Mouse (Mus musculus): ENCODE data around the gene Nkain4. TPM values are rescaled to one million over a fixed set of nuclear protein-coding genes. Genes with fewer than 3 reads are reported as not detected.
A peak's percentile ranks its signal among the peaks of the same experiment; 100 is the strongest.

Nkain4 gene
- polyA plus RNA-seq, 1 experiment from 2014 or later, result 138 TPM

DNA sequence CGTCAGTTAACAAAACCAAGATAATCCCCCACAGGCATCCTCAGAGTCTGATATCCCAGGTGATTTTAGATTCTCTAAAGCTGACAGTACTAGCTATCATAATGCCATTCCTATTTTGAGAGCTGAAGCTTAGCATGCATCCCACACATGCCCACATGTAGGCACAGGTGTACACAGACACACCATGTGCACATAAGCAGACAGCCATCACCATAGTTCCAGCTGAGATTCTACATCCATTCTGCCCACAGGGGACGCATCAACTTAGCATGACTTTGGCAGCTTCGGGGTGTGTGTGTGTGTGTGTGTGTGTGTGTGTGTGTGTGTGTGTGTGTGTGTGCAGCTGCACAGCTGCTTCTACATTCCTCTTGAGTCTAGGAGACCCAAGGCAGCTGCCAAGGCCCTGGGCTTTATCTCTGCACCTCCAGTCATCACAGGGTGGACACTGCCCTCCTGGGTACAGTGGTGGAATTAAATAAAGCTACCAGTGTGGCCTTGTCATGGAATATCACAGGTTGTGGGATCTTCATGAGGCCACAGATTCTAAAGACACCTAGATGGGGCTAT, 33.9 kb upstream of the Nkain4 start:
- 0 out of 2 replicates have a peak, but pooled peaks have one; percentile 13 for TF ChIP-seq CTCF (IDR thresholded peaks at IDR 0.05; ENCODE audit: low read depth)
- DNase-seq (no peak), ATAC-seq (ENCODE audit: insufficient read depth) (no peak)
- no peak overlapping the region for H3K4me3 ChIP-seq (ENCODE audit: low read depth, low read length)
- H3K4me1 ChIP-seq (ENCODE audit: insufficient read depth), result no peaks in the 10 kb centered on the region
- H3K9me3 ChIP-seq (ENCODE audit: low read depth, low read length), result no peaks in the 10 kb centered on the region
- 63% methylated on average over 3 of the region's 3 CpGs for WGBS
- no peak overlapping the region for H3K4me2 ChIP-seq
- H3K27ac ChIP-seq (ENCODE audit: low read depth), result no peak overlapping the region
- no peaks in the 10 kb centered on the region for H3K27me3 ChIP-seq (ENCODE audit: insufficient read depth, low read length)
- no peak overlapping the region for H3K9ac ChIP-seq
- H3K36me3 ChIP-seq (ENCODE audit: insufficient read depth), result no peaks in the 10 kb centered on the region

- Histone ChIP-seq H3K9ac (no peak overlapping the region), H3K27ac (ENCODE audit: low read depth) (no peak overlapping the region)
- 0 out of 2 replicates have a peak, but pooled peaks have one; percentile 29 for ATAC-seq (ENCODE audit: insufficient read depth)
Observed at GRCm38 (mm10) chr2:180987432-180988030, 33.0 kb upstream of the Nkain4 start.

DNA sequence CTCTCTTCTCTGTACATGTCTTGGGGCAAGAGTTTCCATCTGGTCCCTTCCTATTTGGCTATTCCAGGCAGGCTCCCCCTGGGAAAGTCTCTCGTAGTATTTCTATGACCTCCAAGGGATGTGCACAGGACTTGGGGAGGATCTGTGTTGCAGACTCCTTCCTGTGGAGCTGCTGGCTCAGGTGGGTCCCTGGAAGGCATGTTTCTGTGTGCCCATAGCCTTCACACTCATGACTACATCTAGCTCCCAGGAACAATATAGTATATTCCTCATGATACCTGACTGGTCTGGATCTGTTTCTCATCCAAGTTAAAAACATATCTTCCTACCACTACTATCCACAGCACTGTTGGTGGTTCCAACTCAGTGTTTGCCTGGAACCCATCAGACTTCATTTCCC, 32.5 kb upstream of the Nkain4 start:
- H3K4me3 ChIP-seq (ENCODE audit: low read depth, low read length), result no peak overlapping the region
- ATAC-seq (ENCODE audit: insufficient read depth), result 0 out of 2 replicates have a peak, but pooled peaks have one; percentile 6
- H3K9ac ChIP-seq, result no peak overlapping the region
- 79% methylated on average over 1 of the region's 1 CpGs for WGBS
- H3K4me1 ChIP-seq (ENCODE audit: insufficient read depth), result no peaks in the 10 kb centered on the region
- no peak for TF ChIP-seq CTCF (IDR thresholded peaks at IDR 0.05; ENCODE audit: low read depth)
- H3K4me2 ChIP-seq, result no peak overlapping the region
- H3K9me3 ChIP-seq (ENCODE audit: low read depth, low read length), result no peaks in the 10 kb centered on the region
- peaks cover 8% of the 10 kb centered on the region for H3K36me3 ChIP-seq (ENCODE audit: insufficient read depth)
- H3K27me3 ChIP-seq (ENCODE audit: insufficient read depth, low read length), result no peaks in the 10 kb centered on the region
- DNase-seq, result no peak
- H3K27ac ChIP-seq (ENCODE audit: low read depth), result no peak overlapping the region

More at GRCm38 (mm10) chr2:180987432-180988030, 33.0 kb upstream of the Nkain4 start:
- H3K27me3 ChIP-seq (ENCODE audit: insufficient read depth, low read length), result no peaks in the 10 kb centered on the region
- no peak overlapping the region for H3K4me3 ChIP-seq (ENCODE audit: low read depth, low read length)
- no peak for TF ChIP-seq CTCF (IDR thresholded peaks at IDR 0.05; ENCODE audit: low read depth)
- DNase-seq, result no peak
- H3K4me1 ChIP-seq (ENCODE audit: insufficient read depth), result no peaks in the 10 kb centered on the region
- WGBS, result 70% methylated on average over 5 of the region's 5 CpGs
- H3K9me3 ChIP-seq (ENCODE audit: low read depth, low read length), result no peaks in the 10 kb centered on the region
- no peak overlapping the region for H3K4me2 ChIP-seq
- H3K36me3 ChIP-seq (ENCODE audit: insufficient read depth), result peaks cover 3% of the 10 kb centered on the region; the same call in 1 of the 2 replicates

DNA sequence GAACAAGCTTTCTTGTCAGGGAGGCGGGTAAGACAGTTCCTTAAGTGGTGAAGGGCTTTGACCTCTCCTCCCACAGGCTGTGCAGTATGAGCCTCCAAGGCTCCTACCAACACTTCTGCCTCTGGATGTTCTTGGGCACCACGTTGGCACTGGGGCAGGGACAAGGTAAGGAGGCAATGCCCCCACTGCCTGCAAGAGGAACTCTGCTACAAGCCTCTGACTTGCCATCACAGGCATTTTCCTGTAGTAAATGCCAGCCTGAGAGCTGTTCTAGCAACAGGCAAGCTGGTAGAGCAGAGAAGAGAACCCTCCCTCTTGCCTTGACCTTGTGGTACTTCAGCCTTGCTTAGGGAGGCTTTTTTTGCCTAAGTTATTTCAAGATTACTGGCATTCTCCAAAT, 31.9 kb upstream of the Nkain4 start, which contains the start of gene Col20a1:
Gene Col20a1, plus strand, starts transcription at position 87 of the 400 bp plus-strand sequence.
- Histone ChIP-seq H3K4me3 (ENCODE audit: low read depth, low read length) (no peak within 1 kb of the TSS), H3K27ac (ENCODE audit: low read depth) (no peak within 1 kb of the TSS), H3K9me3 (ENCODE audit: low read depth, low read length) (no peaks in the 10 kb centered on the region), H3K4me2 (no peak within 1 kb of the TSS), H3K4me1 (ENCODE audit: insufficient read depth) (no peaks in the 10 kb centered on the region), H3K27me3 (ENCODE audit: insufficient read depth, low read length) (no peaks in the 10 kb centered on the region), H3K36me3 (ENCODE audit: insufficient read depth) (peaks cover 14% of the 10 kb centered on the region), H3K9ac (no peak within 1 kb of the TSS)
- ATAC-seq (ENCODE audit: insufficient read depth) (no peak), DNase-seq (no peak)
- 64% methylated on average over 2 of the region's 2 CpGs for WGBS
- no peak for TF ChIP-seq CTCF (IDR thresholded peaks at IDR 0.05; ENCODE audit: low read depth)

DNA sequence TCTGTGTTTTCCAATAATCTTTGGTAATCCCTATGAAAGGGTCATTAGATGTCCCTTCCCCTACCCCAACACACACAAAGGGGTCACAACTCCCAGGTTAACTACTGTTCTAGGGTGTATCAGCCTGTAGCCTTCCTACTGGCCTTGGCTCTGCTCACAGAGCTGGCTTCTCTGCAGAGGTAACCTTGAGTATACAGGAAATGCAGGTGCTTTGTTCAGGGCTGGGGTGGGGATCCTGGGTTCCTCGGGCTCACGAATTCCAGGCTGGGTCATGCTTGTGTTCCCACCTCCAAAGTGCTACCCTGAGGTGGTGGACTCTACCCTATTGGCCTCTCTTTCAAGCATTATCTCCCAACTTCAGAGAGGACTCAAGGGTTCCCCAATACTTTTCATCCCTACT, 31.1 kb upstream of the Nkain4 start:
- H3K4me2 ChIP-seq, result no peak overlapping the region
- ATAC-seq (ENCODE audit: insufficient read depth), result no peak
- no peak overlapping the region for H3K4me3 ChIP-seq (ENCODE audit: low read depth, low read length)
- no peak overlapping the region for H3K27ac ChIP-seq (ENCODE audit: low read depth)
- TF ChIP-seq CTCF (IDR thresholded peaks at IDR 0.05; ENCODE audit: low read depth), result no peak
- H3K4me1 ChIP-seq (ENCODE audit: insufficient read depth), result no peaks in the 10 kb centered on the region
- H3K9ac ChIP-seq, result no peak overlapping the region
- H3K27me3 ChIP-seq (ENCODE audit: insufficient read depth, low read length), result no peaks in the 10 kb centered on the region
- WGBS, result 64% methylated on average over 2 of the region's 2 CpGs
- H3K36me3 ChIP-seq (ENCODE audit: insufficient read depth), result peaks cover 22% of the 10 kb centered on the region
- no peaks in the 10 kb centered on the region for H3K9me3 ChIP-seq (ENCODE audit: low read depth, low read length)
- DNase-seq, result no peak

DNA sequence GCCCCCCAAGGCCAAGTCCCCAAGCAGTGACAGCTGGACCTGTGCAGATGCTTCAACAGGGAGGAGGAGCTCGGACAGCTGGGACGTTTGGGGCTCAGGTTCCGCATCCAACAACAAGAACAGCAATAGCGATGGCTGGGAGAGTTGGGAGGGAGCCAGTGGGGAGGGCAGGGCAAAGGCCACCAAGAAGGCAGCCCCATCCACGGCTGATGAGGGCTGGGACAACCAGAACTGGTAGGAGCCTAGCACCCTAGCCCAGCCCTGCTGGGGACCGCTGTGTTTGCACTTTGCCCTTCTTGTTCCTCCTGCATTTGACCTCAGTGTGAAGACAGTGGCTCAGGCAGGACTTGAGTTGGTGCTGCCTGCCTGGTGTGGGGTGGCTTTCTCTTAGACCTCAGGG, 26.6 kb upstream of the Nkain4 start:
- TF ChIP-seq CTCF (IDR thresholded peaks at IDR 0.05; ENCODE audit: low read depth), result no peak
- WGBS, result 61% methylated on average over 6 of the region's 6 CpGs
- H3K4me1 ChIP-seq (ENCODE audit: insufficient read depth), result no peaks in the 10 kb centered on the region

DNA sequence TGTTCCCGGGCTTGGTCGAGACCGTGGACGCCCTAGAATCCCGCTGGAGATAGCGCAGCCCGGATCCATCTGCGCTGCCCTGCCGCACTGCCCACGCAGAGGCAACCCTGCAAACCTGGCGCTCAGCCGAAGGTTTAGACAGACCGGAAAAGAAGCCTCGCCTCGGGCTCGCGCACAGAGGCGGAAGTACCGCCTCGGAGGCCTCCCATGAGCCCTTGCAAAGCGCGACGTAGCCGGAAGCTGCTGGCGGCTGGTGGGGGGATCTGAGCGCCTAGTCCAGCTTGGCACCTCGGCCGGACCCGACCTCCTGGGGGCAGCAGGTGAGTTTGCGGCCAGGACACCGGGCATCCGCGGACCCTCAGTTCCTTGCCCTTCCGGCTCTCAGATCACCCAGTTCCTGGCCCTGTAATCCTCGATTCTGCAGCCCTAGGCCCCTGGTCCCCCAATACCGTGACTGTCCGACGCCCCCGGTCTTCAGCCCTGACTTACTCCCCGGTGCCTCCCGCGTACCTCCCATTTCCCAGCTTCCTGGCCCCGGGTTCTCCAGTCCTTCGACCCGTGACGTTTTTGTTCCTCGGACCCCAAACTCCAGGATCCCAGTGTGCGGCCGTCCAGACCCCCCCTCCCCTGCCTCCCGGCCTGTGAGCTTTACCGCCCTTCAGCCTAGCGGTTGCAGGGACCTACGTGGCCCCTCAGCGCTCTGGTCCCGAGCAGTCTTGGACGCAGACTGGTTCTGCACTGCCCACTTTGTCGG, 12.7 kb upstream of the Nkain4 start, which contains the start of gene Arfgap1:
Gene Arfgap1, plus strand, starts transcription at position 216 of the 754 bp plus-strand sequence.
- Histone ChIP-seq H3K4me1 (ENCODE audit: insufficient read depth) (no peaks in the 10 kb centered on the region), H3K9ac (peak within 1 kb of the TSS; percentile 93), H3K4me3 (ENCODE audit: low read depth, low read length) (peak within 1 kb of the TSS; percentile 95), H3K27me3 (ENCODE audit: insufficient read depth, low read length) (no peaks in the 10 kb centered on the region), H3K36me3 (ENCODE audit: insufficient read depth) (peaks cover 32% of the 10 kb centered on the region), H3K4me2 (peak within 1 kb of the TSS; percentile 75), H3K27ac (ENCODE audit: low read depth) (peak within 1 kb of the TSS; percentile 84), H3K9me3 (ENCODE audit: low read depth, low read length) (no peaks in the 10 kb centered on the region)
- WGBS, result under 1% methylated on average over 57 of the region's 57 CpGs
- ATAC-seq (ENCODE audit: insufficient read depth), result peak; percentile 93
- peak; percentile 96 for DNase-seq
- TF ChIP-seq CTCF (IDR thresholded peaks at IDR 0.05; ENCODE audit: low read depth), result no peak

More for the DNA sequence above, 26.6 kb upstream of the Nkain4 start:
- Histone ChIP-seq H3K4me2 (no peak overlapping the region), H3K36me3 (ENCODE audit: insufficient read depth) (peaks cover 67% of the 10 kb centered on the region), H3K9me3 (ENCODE audit: low read depth, low read length) (no peaks in the 10 kb centered on the region), H3K4me3 (ENCODE audit: low read depth, low read length) (no peak overlapping the region), H3K27ac (ENCODE audit: low read depth) (no peak overlapping the region), H3K27me3 (ENCODE audit: insufficient read depth, low read length) (no peaks in the 10 kb centered on the region), H3K9ac (no peak overlapping the region)
- DNase-seq (no peak), ATAC-seq (ENCODE audit: insufficient read depth) (no peak)
